Mouse (Mus musculus) thymus, postnatal 14 days (tissue): ENCODE results near the gene Ankrd54.
"Not testable (repeated sequence)": the region's sequence is repeated elsewhere in the genome, so short reads cannot be mapped to it uniquely, and the experiment has no call there.

Experiments used
- DNase-seq: peaks from one replicate; pipeline ENCODE4 v3.0.0; 2021

Ankrd54 gene

GRCm38 (mm10) chr15:79007836-79008235, 54.9 kb downstream of the Ankrd54 start:
- not testable (repeated sequence) for DNase-seq

GRCm38 (mm10) chr15:79007059-79007458, 55.6 kb downstream of the Ankrd54 start:
- DNase-seq: no peak

- DNase-seq: peak; percentile 30
These were observed 56.1 kb downstream of the Ankrd54 start for GRCm38 (mm10) chr15:79006638-79007037.

- no peak for DNase-seq
These were observed 57.1 kb downstream of the Ankrd54 start for GRCm38 (mm10) chr15:79005581-79005980.
